Mouse (Mus musculus) forelimb bud, embryonic 11.5 days (tissue): ENCODE data around the gene Srrm3.

Source experiments
- DNase-seq: peaks from one replicate; pipeline ENCODE4 v3.0.0-alpha.2; 2012; ENCODE audit warnings: low read depth, low spot score

Gene Srrm3

GRCm38 (mm10) chr5:135806555-135807262 lies at the start of gene Srrm3:
Srrm3 (plus strand) TSS chr5:135806890.
- DNase-seq: peak; percentile 92

GRCm38 (mm10) chr5:135761881-135762280 lies 44.8 kb upstream of the Srrm3 start:
- DNase-seq: no peak

GRCm38 (mm10) chr5:135763526-135763925 lies 43.2 kb upstream of the Srrm3 start:
- DNase-seq: peak; percentile 80

- DNase-seq: no peak
Observed at GRCm38 (mm10) chr5:135764971-135765370, 41.7 kb upstream of the Srrm3 start.

GRCm38 (mm10) chr5:135772519-135772918 lies 34.2 kb upstream of the Srrm3 start:
- DNase-seq: no peak

GRCm38 (mm10) chr5:135776546-135776945 lies 30.1 kb upstream of the Srrm3 start:
- no peak for DNase-seq

- DNase-seq: peak; percentile 29
Observed at GRCm38 (mm10) chr5:135777796-135778470, 28.8 kb upstream of the Srrm3 start, which contains the start of gene Styxl1. Styxl1 (minus strand) TSS chr5:135778385.

- DNase-seq: peak; percentile 100
Observed at GRCm38 (mm10) chr5:135778471-135779445, 27.9 kb upstream of the Srrm3 start, which contains the start of gene Mdh2. Mdh2 (plus strand) TSS chr5:135778480.

GRCm38 (mm10) chr5:135780331-135780730 lies 26.4 kb upstream of the Srrm3 start:
- DNase-seq: no peak

- no peak for DNase-seq
Observed at GRCm38 (mm10) chr5:135782901-135783300, 23.8 kb upstream of the Srrm3 start.

- peak; percentile 81 for DNase-seq
Observed at GRCm38 (mm10) chr5:135793996-135794858, 12.5 kb upstream of the Srrm3 start.

- no peak for DNase-seq
Observed at GRCm38 (mm10) chr5:135794859-135795181, 11.9 kb upstream of the Srrm3 start.

GRCm38 (mm10) chr5:135799746-135800145 lies 6.9 kb upstream of the Srrm3 start:
- peak; percentile 10 for DNase-seq

GRCm38 (mm10) chr5:135800927-135801326 lies 5.8 kb upstream of the Srrm3 start:
- peak; percentile 53 for DNase-seq

GRCm38 (mm10) chr5:135802641-135803040 lies 4.0 kb upstream of the Srrm3 start:
- DNase-seq: no peak

GRCm38 (mm10) chr5:135803135-135803534 lies 3.6 kb upstream of the Srrm3 start:
- DNase-seq: no peak

GRCm38 (mm10) chr5:135803676-135804075 lies 3.0 kb upstream of the Srrm3 start:
- DNase-seq: no peak

- no peak for DNase-seq
Observed at GRCm38 (mm10) chr5:135804735-135805134, 2.0 kb upstream of the Srrm3 start.

- no peak for DNase-seq
Observed at GRCm38 (mm10) chr5:135807263-135807637, 560 bp downstream of the Srrm3 start.

- DNase-seq: no peak
Observed at GRCm38 (mm10) chr5:135812991-135813390, 6.3 kb downstream of the Srrm3 start.

- no peak for DNase-seq
Observed at GRCm38 (mm10) chr5:135818491-135818890, 11.8 kb downstream of the Srrm3 start.
